Mouse (Mus musculus) left cerebral cortex, adult 8-10 months (tissue): Measurements from ENCODE around the gene Ninj2. TPM values are rescaled to one million over a fixed set of nuclear protein-coding genes. Genes with fewer than 3 reads are reported as not detected.

Experiments used
- DNase-seq, 2 experiments: peaks; one replicate each; pipeline ENCODE4 v3.0.0; 2022; ENCODE audit warnings: low spot score in 2 of 2
- total RNA-seq, 4 experiments: library from RNA; stranded (reverse); gene quantifications; 2 replicates each; pipeline ENCODE4 v1.2.4; 2022

Gene Ninj2
- total RNA-seq, 4 experiments from 2014 or later: 1.3 to 3.0 (median 2.2) TPM

- no peak for DNase-seq
These were observed 81.5 kb downstream of the Ninj2 start for GRCm38 (mm10) chr6:120174602-120175115.

GRCm38 (mm10) chr6:120175650-120176049 is 82.5 kb downstream of the Ninj2 start:
- DNase-seq: no peak

GRCm38 (mm10) chr6:120179044-120179755 is 86.0 kb downstream of the Ninj2 start:
- DNase-seq: no peak

- DNase-seq: no peak
These were observed 86.6 kb downstream of the Ninj2 start for GRCm38 (mm10) chr6:120179756-120180206.

GRCm38 (mm10) chr6:120180492-120180891 is 87.3 kb downstream of the Ninj2 start:
- DNase-seq: no peak

- DNase-seq: no peak
These were observed 89.0 kb downstream of the Ninj2 start for GRCm38 (mm10) chr6:120182160-120182559.

GRCm38 (mm10) chr6:120183771-120184170 is 90.6 kb downstream of the Ninj2 start:
- no peak for DNase-seq

- DNase-seq: no peak
These were observed 92.0 kb downstream of the Ninj2 start for GRCm38 (mm10) chr6:120185012-120185730.

- DNase-seq: no peak
These were observed 92.6 kb downstream of the Ninj2 start for GRCm38 (mm10) chr6:120185756-120186155.

GRCm38 (mm10) chr6:120186594-120186993 is 93.4 kb downstream of the Ninj2 start:
- no peak for DNase-seq

GRCm38 (mm10) chr6:120187587-120188176 is 94.5 kb downstream of the Ninj2 start:
- no peak for DNase-seq

- no peak for DNase-seq
These were observed 95.5 kb downstream of the Ninj2 start for GRCm38 (mm10) chr6:120188376-120189235.

- DNase-seq: no peak
These were observed 96.1 kb downstream of the Ninj2 start for GRCm38 (mm10) chr6:120189287-120189686.

GRCm38 (mm10) chr6:120190365-120190764 is 97.2 kb downstream of the Ninj2 start:
- DNase-seq: no peak

- no peak for DNase-seq
These were observed 97.8 kb downstream of the Ninj2 start for GRCm38 (mm10) chr6:120190912-120191311.

- DNase-seq: no peak
These were observed 98.4 kb downstream of the Ninj2 start for GRCm38 (mm10) chr6:120191396-120192170.

- peak; percentile 23 to 36 for DNase-seq
These were observed 99.2 kb downstream of the Ninj2 start for GRCm38 (mm10) chr6:120192211-120192870.

- DNase-seq: peak; percentile 55 to 64
These were observed 100.0 kb downstream of the Ninj2 start for GRCm38 (mm10) chr6:120193174-120193573.

GRCm38 (mm10) chr6:120193793-120194192 is 100.6 kb downstream of the Ninj2 start:
- DNase-seq: no peak

- no peak for DNase-seq
These were observed 101.2 kb downstream of the Ninj2 start for GRCm38 (mm10) chr6:120194305-120194704.
